Mouse (Mus musculus): ENCODE measurements around the gene Krt7. TPM values are rescaled to one million over a fixed set of nuclear protein-coding genes. Genes with fewer than 3 reads are reported as not detected.

Gene Krt7
- 20.8 and 28.3 TPM in 2 replicates for polyA plus RNA-seq (2012; rRNA removed)

- DNase-seq, result no peak
- Histone ChIP-seq H3K4me1 (replicated peaks; ENCODE audit: control insufficient read depth, insufficient read depth, low read length) (peaks cover 7% of the 10 kb centered on the region; the same call in 1 of the 2 replicates), H3K4me3 (ENCODE audit: control insufficient read depth, insufficient read depth, low read length) (no peak within 1 kb of the TSS), H3K27ac (ENCODE audit: control insufficient read depth, insufficient read depth, low read length) (no peak within 1 kb of the TSS), H3K36me3 (ENCODE audit: control insufficient read depth, insufficient read depth, low read length) (no peaks in the 10 kb centered on the region), H3K27me3 (ENCODE audit: control insufficient read depth, insufficient read depth, low read length) (no peaks in the 10 kb centered on the region)
- WGBS, result 12% methylated on average over 2 of the region's 2 CpGs
- TF ChIP-seq CTCF (IDR thresholded peaks at IDR 0.05; ENCODE audit: borderline replicate concordance, control insufficient read depth, extremely low read depth, insufficient read depth, low read length, poor library complexity) (no peak), POLR2A (IDR thresholded peaks at IDR 0.05; ENCODE audit: control insufficient read depth, extremely low read depth, insufficient read depth, low read length, poor library complexity) (no peak)
These were observed at the start of gene Krt7 for GRCm38 (mm10) chr15:101410775-101411174. Gene Krt7, plus strand, starts transcription at chr15:101411043.

- Histone ChIP-seq H3K36me3 (ENCODE audit: control insufficient read depth, insufficient read depth, low read length) (no peaks in the 10 kb centered on the region), H3K4me3 (ENCODE audit: control insufficient read depth, insufficient read depth, low read length) (no peak overlapping the region), H3K4me1 (replicated peaks; ENCODE audit: control insufficient read depth, insufficient read depth, low read length) (no peaks in the 10 kb centered on the region), H3K27ac (ENCODE audit: control insufficient read depth, insufficient read depth, low read length) (no peak overlapping the region), H3K27me3 (ENCODE audit: control insufficient read depth, insufficient read depth, low read length) (no peaks in the 10 kb centered on the region)
- no peak for TF ChIP-seq POLR2A (IDR thresholded peaks at IDR 0.05; ENCODE audit: control insufficient read depth, extremely low read depth, insufficient read depth, low read length, poor library complexity)
- WGBS, result 71% methylated on average over 4 of the region's 4 CpGs
- no peak for DNase-seq
These were observed 48.3 kb upstream of the Krt7 start for GRCm38 (mm10) chr15:101362393-101363010.

- TF ChIP-seq CTCF (IDR thresholded peaks at IDR 0.05; ENCODE audit: borderline replicate concordance, control insufficient read depth, extremely low read depth, insufficient read depth, low read length, poor library complexity), result no peak
- TF ChIP-seq POLR2A (IDR thresholded peaks at IDR 0.05; ENCODE audit: control insufficient read depth, extremely low read depth, insufficient read depth, low read length, poor library complexity), result no peak
- no peak for DNase-seq
- no peaks in the 10 kb centered on the region for H3K27me3 ChIP-seq (ENCODE audit: control insufficient read depth, insufficient read depth, low read length)
- H3K4me3 ChIP-seq (ENCODE audit: control insufficient read depth, insufficient read depth, low read length), result no peak overlapping the region
- H3K27ac ChIP-seq (ENCODE audit: control insufficient read depth, insufficient read depth, low read length), result no peak overlapping the region
- no peaks in the 10 kb centered on the region for H3K36me3 ChIP-seq (ENCODE audit: control insufficient read depth, insufficient read depth, low read length)
- WGBS, result 25% methylated on average over 6 of the region's 6 CpGs
- no peaks in the 10 kb centered on the region for H3K4me1 ChIP-seq (replicated peaks; ENCODE audit: control insufficient read depth, insufficient read depth, low read length)
These were observed 46.9 kb upstream of the Krt7 start for GRCm38 (mm10) chr15:101363933-101364332.

GRCm38 (mm10) chr15:101364425-101364824 is 46.4 kb upstream of the Krt7 start:
- no peaks in the 10 kb centered on the region for H3K4me1 ChIP-seq (replicated peaks; ENCODE audit: control insufficient read depth, insufficient read depth, low read length)
- H3K27ac ChIP-seq (ENCODE audit: control insufficient read depth, insufficient read depth, low read length), result no peak overlapping the region
- WGBS, result 27% methylated on average over 6 of the region's 6 CpGs
- no peak for DNase-seq
- no peaks in the 10 kb centered on the region for H3K36me3 ChIP-seq (ENCODE audit: control insufficient read depth, insufficient read depth, low read length)
- TF ChIP-seq CTCF (IDR thresholded peaks at IDR 0.05; ENCODE audit: borderline replicate concordance, control insufficient read depth, extremely low read depth, insufficient read depth, low read length, poor library complexity), result no peak
- no peak for TF ChIP-seq POLR2A (IDR thresholded peaks at IDR 0.05; ENCODE audit: control insufficient read depth, extremely low read depth, insufficient read depth, low read length, poor library complexity)
- no peaks in the 10 kb centered on the region for H3K27me3 ChIP-seq (ENCODE audit: control insufficient read depth, insufficient read depth, low read length)
- H3K4me3 ChIP-seq (ENCODE audit: control insufficient read depth, insufficient read depth, low read length), result no peak overlapping the region

GRCm38 (mm10) chr15:101364891-101365671 is 45.8 kb upstream of the Krt7 start:
- 90% methylated on average over 7 of the region's 7 CpGs for WGBS
- Histone ChIP-seq H3K27ac (ENCODE audit: control insufficient read depth, insufficient read depth, low read length) (no peak overlapping the region), H3K4me3 (ENCODE audit: control insufficient read depth, insufficient read depth, low read length) (no peak overlapping the region), H3K36me3 (ENCODE audit: control insufficient read depth, insufficient read depth, low read length) (no peaks in the 10 kb centered on the region), H3K27me3 (ENCODE audit: control insufficient read depth, insufficient read depth, low read length) (no peaks in the 10 kb centered on the region), H3K4me1 (replicated peaks; ENCODE audit: control insufficient read depth, insufficient read depth, low read length) (no peaks in the 10 kb centered on the region)
- no peak for TF ChIP-seq POLR2A (IDR thresholded peaks at IDR 0.05; ENCODE audit: control insufficient read depth, extremely low read depth, insufficient read depth, low read length, poor library complexity)
- TF ChIP-seq CTCF (IDR thresholded peaks at IDR 0.05; ENCODE audit: borderline replicate concordance, control insufficient read depth, extremely low read depth, insufficient read depth, low read length, poor library complexity), result no peak
- DNase-seq, result no peak

- H3K27ac ChIP-seq (ENCODE audit: control insufficient read depth, insufficient read depth, low read length), result no peak overlapping the region
These were observed 45.1 kb upstream of the Krt7 start for GRCm38 (mm10) chr15:101365721-101366120.

More at GRCm38 (mm10) chr15:101365721-101366120, 45.1 kb upstream of the Krt7 start:
- no peak overlapping the region for H3K4me3 ChIP-seq (ENCODE audit: control insufficient read depth, insufficient read depth, low read length)
- no peak for DNase-seq
- no peaks in the 10 kb centered on the region for H3K4me1 ChIP-seq (replicated peaks; ENCODE audit: control insufficient read depth, insufficient read depth, low read length)
- no peak for TF ChIP-seq POLR2A (IDR thresholded peaks at IDR 0.05; ENCODE audit: control insufficient read depth, extremely low read depth, insufficient read depth, low read length, poor library complexity)
- no peak for TF ChIP-seq CTCF (IDR thresholded peaks at IDR 0.05; ENCODE audit: borderline replicate concordance, control insufficient read depth, extremely low read depth, insufficient read depth, low read length, poor library complexity)
- no peaks in the 10 kb centered on the region for H3K36me3 ChIP-seq (ENCODE audit: control insufficient read depth, insufficient read depth, low read length)
- no peaks in the 10 kb centered on the region for H3K27me3 ChIP-seq (ENCODE audit: control insufficient read depth, insufficient read depth, low read length)
- WGBS, result 78% methylated on average over 4 of the region's 4 CpGs

Data from thymus, adult 2 months (tissue).